Mouse (Mus musculus) midbrain, postnatal 0 days (tissue): ENCODE measurements around the gene Ttc8. TPM values are rescaled to one million over a fixed set of nuclear protein-coding genes. Genes with fewer than 3 reads are reported as not detected.

Experiments
- ATAC-seq: fragments of 200-750 bp; cut with Nextera tagmentation; 2 replicates; pipeline ENCODE4 v1.8.0; 2017; ENCODE audit warnings: moderate number of reproducible peaks, mild to moderate bottlenecking, moderate TSS enrichment, moderate library complexity; ENCODE audit not compliant: low FRiP score
- DNase-seq: peaks from one replicate; pipeline ENCODE4 v3.0.0-alpha.2; 2015; ENCODE audit warnings: low spot score
- H3K27ac ChIP-seq: fragments of 300-500 bp; sonication (generic); 2 replicates; pipeline ENCODE4 v1.5.1; 2014; ENCODE audit warnings: low read depth, mild to moderate bottlenecking, low read length, mixed read lengths
- H3K27me3 ChIP-seq: fragments of 300-500 bp; sonication (generic); 2 replicates; pipeline ENCODE4 v1.6.1; 2014; ENCODE audit warnings: low read length, control low read depth, mixed read lengths; ENCODE audit not compliant: insufficient read depth
- H3K36me3 ChIP-seq: fragments of 300-500 bp; sonication (generic); 2 replicates; pipeline ENCODE4 v1.6.1; 2014; ENCODE audit warnings: low read length, control low read depth, mixed read lengths; ENCODE audit not compliant: insufficient read depth
- H3K4me1 ChIP-seq: fragments of 300-500 bp; sonication (generic); 2 replicates; pipeline ENCODE4 v1.6.1; 2014; ENCODE audit warnings: mild to moderate bottlenecking, control low read depth, antibody characterized with exemption, low read length, mixed read lengths; ENCODE audit not compliant: insufficient read depth
- H3K4me2 ChIP-seq: fragments of 300-500 bp; sonication (generic); 2 replicates; pipeline ENCODE4 v1.6.1; 2014; ENCODE audit warnings: low read depth, mild to moderate bottlenecking, low read length, mixed read lengths; ENCODE audit not compliant: poor library complexity, severe bottlenecking
- H3K4me3 ChIP-seq: fragments of 300-500 bp; sonication (generic); 2 replicates; pipeline ENCODE4 v1.5.1; 2014; ENCODE audit warnings: low read depth, mild to moderate bottlenecking, low read length, moderate library complexity
- H3K9ac ChIP-seq: fragments of 300-500 bp; sonication (generic); replicated peaks from 2 replicates; pipeline ENCODE4 v1.6.1; 2014; ENCODE audit warnings: mild to moderate bottlenecking, low read length, moderate library complexity, mixed read lengths; ENCODE audit not compliant: poor library complexity, severe bottlenecking
- H3K9me3 ChIP-seq: fragments of 300-500 bp; sonication (generic); 2 replicates; pipeline ENCODE4 v1.6.1; 2016; ENCODE audit warnings: low read length, control low read depth
- CTCF ChIP-seq: IDR thresholded peaks from 2 replicates; pipeline ENCODE4 v1.5.1; 2016; ENCODE audit warnings: antibody characterized with exemption, mild to moderate bottlenecking
- WGBS: fragments of 180-500 bp; shearing (Covaris S2); extraction: QIAGEN DNeasy Blood & Tissue Kit; methylation state at CpG from one replicate; pipeline ENCODE4 v1.1.7; 2014; 5-methylcytosine and 5-hydroxymethylcytosine counted together
- polyA plus RNA-seq: library from polyadenylated mRNA; unstranded; fragments of >200 nt; fragmentation: Nextera tagmentation; extraction: Ambion mirVana; gene quantifications from 2 replicates; pipeline ENCODE4 v1.2.1, GENCODE M21; 2015
- total RNA-seq: library from RNA; depleted of rRNA; stranded (reverse); fragments of >200 nt; gene quantifications from 2 replicates; pipeline ENCODE4 v1.2.3, GENCODE M21; 2014

Gene Ttc8
- total and polyA plus RNA-seq, 2 experiments from 2014 or later = 23.5 to 34.3 TPM

GRCm38 (mm10) chr12:98961008-98961407 lies 40.6 kb downstream of the Ttc8 start:
- DNase-seq = no peak

GRCm38 (mm10) chr12:98961415-98961814 lies 41.0 kb downstream of the Ttc8 start:
- Histone ChIP-seq H3K4me1 (no peaks in the 10 kb centered on the region), H3K4me3 (no peak overlapping the region), H3K9ac (no peak overlapping the region), H3K27me3 (no peaks in the 10 kb centered on the region), H3K4me2 (no peak overlapping the region), H3K9me3 (no peaks in the 10 kb centered on the region), H3K36me3 (0 out of 2 replicates have a peak, but pooled peaks cover 5% of the 10 kb centered on the region), H3K27ac (no peak overlapping the region)
- no peak for TF ChIP-seq CTCF
- 83% methylated on average over 4 of the region's 4 CpGs for WGBS
- ATAC-seq (no peak), DNase-seq (no peak)

More at GRCm38 (mm10) chr12:98961008-98961407, 40.6 kb downstream of the Ttc8 start:
- no peak for ATAC-seq
- Histone ChIP-seq H3K36me3 (0 out of 2 replicates have a peak, but pooled peaks cover 5% of the 10 kb centered on the region), H3K9ac (no peak overlapping the region), H3K27me3 (no peaks in the 10 kb centered on the region), H3K9me3 (no peaks in the 10 kb centered on the region), H3K4me1 (no peaks in the 10 kb centered on the region), H3K4me2 (no peak overlapping the region), H3K27ac (no peak overlapping the region), H3K4me3 (no peak overlapping the region)
- no peak for TF ChIP-seq CTCF
- WGBS = 81% methylated on average over 7 of the region's 7 CpGs

- 62% methylated on average over 4 of the region's 4 CpGs for WGBS
- Histone ChIP-seq H3K36me3 (0 out of 2 replicates have a peak, but pooled peaks cover 3% of the 10 kb centered on the region), H3K4me1 (no peaks in the 10 kb centered on the region), H3K4me3 (no peak overlapping the region), H3K9me3 (no peaks in the 10 kb centered on the region), H3K9ac (no peak overlapping the region), H3K27ac (no peak overlapping the region), H3K4me2 (no peak overlapping the region), H3K27me3 (no peaks in the 10 kb centered on the region)
- ATAC-seq (no peak), DNase-seq (peak; percentile 33)
- no peak for TF ChIP-seq CTCF
Measured at GRCm38 (mm10) chr12:98965441-98966135, 45.2 kb downstream of the Ttc8 start.

- H3K4me3 ChIP-seq = no peak overlapping the region
- no peak overlapping the region for H3K27ac ChIP-seq
- 96% methylated on average over 3 of the region's 3 CpGs for WGBS
- no peak for ATAC-seq
- no peaks in the 10 kb centered on the region for H3K27me3 ChIP-seq
- H3K9me3 ChIP-seq = no peaks in the 10 kb centered on the region
- no peak for DNase-seq
- H3K4me1 ChIP-seq = no peaks in the 10 kb centered on the region
- no peak overlapping the region for H3K4me2 ChIP-seq
- peaks cover 14% of the 10 kb centered on the region for H3K36me3 ChIP-seq
- H3K9ac ChIP-seq = no peak overlapping the region
- no peak for TF ChIP-seq CTCF
Measured at GRCm38 (mm10) chr12:98972291-98972690, 51.9 kb downstream of the Ttc8 start.

GRCm38 (mm10) chr12:98973461-98973860 lies 53.1 kb downstream of the Ttc8 start:
- Histone ChIP-seq H3K27me3 (no peaks in the 10 kb centered on the region), H3K4me1 (no peaks in the 10 kb centered on the region), H3K9ac (no peak overlapping the region), H3K4me3 (no peak overlapping the region), H3K27ac (no peak overlapping the region), H3K36me3 (peaks cover 23% of the 10 kb centered on the region), H3K9me3 (no peaks in the 10 kb centered on the region), H3K4me2 (no peak overlapping the region)
- DNase-seq = no peak
- WGBS = 86% methylated on average over 10 of the region's 10 CpGs
- no peak for TF ChIP-seq CTCF
- ATAC-seq = no peak

- H3K36me3 ChIP-seq = peaks cover 23% of the 10 kb centered on the region
- ATAC-seq = no peak
- no peak overlapping the region for H3K27ac ChIP-seq
- no peak for DNase-seq
- no peak overlapping the region for H3K4me3 ChIP-seq
- H3K9ac ChIP-seq = no peak overlapping the region
- no peak overlapping the region for H3K4me2 ChIP-seq
- H3K9me3 ChIP-seq = no peaks in the 10 kb centered on the region
- no peak for TF ChIP-seq CTCF
- WGBS = 66% methylated on average over 12 of the region's 12 CpGs
- H3K27me3 ChIP-seq = no peaks in the 10 kb centered on the region
- no peaks in the 10 kb centered on the region for H3K4me1 ChIP-seq
Measured at GRCm38 (mm10) chr12:98974157-98974804, 53.9 kb downstream of the Ttc8 start.
